Mouse (Mus musculus): ENCODE measurements around the gene Tmx1.

Gene Tmx1

DNA sequence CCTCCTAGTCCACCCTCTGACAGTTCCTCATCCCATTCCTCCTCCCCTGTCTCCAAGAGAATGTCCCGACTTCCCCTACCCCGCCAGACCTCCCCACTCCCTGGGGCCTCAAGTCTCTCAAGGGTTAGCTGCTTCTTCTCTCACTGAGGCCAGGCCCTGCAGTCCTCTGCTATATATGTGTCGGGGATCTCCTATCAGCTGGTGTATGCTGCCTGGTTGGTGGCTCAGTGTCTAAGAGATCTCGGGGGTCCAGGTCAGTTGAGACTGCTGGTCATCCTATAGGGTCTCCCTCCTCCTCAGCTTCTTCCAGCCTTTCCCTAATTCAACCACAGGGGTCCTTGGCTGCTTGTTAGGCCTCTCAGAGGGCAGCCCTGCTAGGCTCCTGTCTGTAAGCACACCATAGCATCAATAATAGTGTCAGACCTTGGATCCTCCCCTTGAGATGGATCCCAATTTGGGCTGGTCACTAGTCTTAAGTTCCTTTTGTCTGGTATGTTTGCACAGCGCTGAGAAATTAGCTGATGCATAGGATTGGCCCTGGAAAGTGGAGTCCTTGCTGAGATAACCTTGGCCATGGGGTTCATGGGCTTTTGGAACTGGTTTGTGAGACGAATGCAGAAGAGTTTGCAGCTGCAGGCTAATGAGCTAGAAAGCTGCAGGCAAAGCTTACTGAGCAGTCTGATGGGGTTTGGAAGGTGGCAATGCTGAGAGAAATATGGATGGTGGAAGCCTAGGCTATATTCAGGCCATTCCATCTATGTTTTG lies 34.0 kb downstream of the Tmx1 start:
- no peak for DNase-seq (ENCODE audit: low read depth, low spot score)

DNA sequence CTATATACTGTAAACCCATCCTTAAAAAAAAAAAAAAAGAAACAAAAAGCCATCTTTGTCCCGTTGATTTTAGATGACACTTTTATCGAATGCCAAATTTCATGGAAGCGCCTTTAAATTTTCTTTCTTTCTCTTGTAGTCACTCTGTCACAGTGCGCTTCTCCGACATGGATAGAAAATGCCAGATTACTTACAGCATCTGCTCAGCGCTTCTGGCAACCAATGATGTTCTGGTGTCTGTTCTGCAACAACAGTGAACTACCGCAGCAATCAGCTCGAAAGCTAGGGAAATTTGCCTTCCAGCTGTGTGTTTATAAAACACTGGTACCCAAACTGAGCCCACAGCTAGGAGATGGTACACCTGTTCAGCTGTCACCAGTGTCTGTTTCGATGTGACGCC lies 39.5 kb downstream of the Tmx1 start:
- no peak for DNase-seq (ENCODE audit: low read depth, low spot score)

DNA sequence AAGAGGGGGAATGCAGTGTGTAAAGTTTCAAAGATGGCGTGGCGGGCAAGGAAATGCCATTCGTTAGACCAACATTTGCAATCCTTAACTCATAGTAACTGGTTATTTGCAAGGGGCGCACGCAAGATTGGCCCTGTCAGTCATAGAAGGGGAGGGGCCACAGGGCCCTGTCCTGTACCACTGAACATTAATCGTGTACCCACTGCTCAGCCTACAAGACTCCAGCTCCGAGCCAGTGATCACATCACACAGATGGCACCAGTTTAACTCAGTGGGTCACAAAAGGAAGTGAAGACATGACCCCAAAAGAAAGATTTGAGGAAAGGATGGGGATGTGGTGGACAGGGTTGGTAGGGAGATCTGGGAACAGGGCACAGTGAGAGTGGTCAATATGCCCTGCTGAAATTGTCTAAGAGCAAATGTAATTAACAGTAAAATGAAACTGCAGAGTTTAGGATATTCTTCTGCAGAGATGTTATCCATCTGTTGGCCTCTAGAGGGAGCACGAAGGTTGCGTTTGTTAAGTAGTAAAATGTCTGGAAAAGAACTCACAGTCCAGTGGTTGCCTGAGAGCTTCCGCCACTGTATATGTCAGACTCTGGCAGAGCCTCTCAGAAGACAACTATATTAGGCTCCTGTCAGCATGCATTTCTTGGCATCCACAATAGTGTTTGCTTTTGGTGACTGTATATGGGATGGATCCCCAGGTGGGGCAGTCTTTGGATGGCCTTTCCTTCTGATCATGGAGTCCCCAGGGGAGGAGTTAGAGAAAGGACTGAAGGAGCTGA lies 41.8 kb downstream of the Tmx1 start:
- DNase-seq (ENCODE audit: low read depth, low spot score): peak; percentile 72

DNA sequence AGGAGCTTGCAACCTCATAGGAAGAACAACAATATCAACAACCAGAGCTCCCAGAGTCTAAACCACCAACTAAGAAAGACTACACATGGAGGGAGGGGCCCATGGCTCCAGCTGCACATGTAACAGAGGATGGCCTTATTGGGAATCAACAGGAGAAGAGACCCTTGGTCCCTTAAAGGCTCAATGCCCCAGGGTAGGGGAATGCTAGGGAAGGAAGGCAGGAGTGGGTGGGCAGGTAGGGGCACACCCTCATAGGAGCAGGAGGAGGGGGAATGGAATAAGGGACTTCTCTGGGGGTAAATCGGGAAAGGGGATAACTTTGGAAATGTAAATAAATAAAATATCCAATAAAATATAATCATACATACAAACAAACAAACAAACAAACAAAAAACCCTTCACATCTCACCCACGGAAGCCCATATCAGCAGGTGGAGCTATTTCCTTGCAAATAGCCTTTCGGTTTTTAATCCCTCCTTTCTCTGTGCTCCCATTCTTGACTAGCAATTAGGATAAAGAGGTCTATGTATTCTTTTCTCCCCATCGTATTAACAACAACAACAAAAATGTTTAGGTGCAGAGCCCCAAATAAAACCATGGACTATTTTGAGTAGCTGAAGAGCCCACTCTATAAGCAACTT lies 42.5 kb downstream of the Tmx1 start:
- DNase-seq (ENCODE audit: low read depth, low spot score): no peak

DNA sequence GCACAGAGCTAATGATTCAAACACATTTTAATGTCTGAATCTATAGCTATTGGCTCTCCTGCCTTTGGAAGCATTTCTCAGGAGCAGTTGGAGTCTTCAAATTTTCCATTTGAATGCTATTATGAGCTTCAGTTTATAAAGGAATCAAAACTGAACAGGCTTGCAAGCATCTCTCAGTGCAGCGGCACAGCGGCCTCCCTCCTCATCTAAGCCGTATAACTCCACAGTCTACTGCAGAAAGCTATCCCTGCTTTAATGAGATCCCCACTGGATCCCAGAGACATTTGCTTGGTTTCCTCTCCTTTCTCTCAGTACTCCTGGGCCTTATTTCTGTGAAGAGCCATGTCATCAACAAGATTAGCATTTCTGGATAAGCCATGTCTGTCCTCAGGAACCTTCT lies 45.2 kb downstream of the Tmx1 start:
- no peak for DNase-seq (ENCODE audit: low read depth, low spot score)

DNA sequence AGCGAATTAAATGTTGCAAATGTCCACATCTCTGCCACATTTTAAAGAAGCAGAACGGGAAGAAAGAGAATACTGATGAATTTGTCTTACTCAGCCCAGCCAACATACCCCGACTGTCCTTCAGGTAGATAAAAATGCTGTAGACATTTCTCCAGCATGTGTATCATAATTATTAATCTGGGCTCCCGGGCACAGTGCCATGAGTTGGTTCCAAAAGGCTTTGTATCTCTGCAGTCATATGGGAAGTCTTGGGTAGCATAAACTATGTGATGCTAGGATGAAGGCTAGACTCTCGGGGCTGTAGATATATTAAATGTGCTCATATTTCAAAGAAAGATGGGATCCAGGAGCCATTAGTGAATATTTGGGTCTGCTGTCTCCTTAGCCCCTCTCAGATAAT lies 53.1 kb downstream of the Tmx1 start:
- no peak for DNase-seq (ENCODE audit: low read depth, low spot score)

DNA sequence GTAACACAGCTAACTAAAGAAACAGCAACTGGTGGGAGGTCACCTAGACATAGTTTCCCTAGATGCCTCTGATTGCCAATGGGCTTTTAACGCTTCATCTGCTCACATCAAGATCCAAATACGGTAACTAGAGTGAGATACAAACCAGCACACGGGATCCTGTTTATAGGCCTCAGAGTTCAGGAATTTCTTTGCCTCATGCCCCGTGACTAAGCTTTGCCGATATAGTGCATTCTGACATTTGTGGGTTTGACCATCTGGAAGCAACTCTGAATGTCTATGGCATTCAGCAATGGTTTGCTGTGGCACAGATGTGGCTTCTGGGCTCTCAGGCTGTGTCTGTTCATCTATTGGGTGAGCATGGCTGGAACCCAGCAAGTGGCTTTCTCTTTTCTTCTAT lies 59.1 kb downstream of the Tmx1 start:
- no peak for DNase-seq (ENCODE audit: low read depth, low spot score)

DNA sequence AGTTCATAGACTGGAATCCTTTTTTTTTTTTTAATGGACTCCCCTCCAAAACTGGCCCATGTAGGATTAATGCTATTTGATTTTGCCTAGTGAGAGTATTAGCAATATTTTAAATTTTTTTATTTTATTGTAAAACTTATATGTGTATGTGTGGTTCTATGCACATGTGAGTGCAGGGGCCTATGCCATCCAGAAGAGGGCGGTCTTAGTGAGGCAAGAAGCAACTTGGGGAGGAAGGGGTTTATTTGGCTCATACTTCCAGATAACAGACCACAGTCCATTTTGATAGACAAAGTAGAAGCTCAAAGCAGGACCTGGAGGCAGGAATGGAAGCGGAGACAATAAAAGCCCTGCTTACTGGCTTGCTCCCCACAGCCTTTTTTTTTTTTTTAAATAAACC lies 59.5 kb downstream of the Tmx1 start:
- DNase-seq (ENCODE audit: low read depth, low spot score): no peak
